Mouse (Mus musculus): ENCODE measurements around the gene Gm21887.
"Not testable (repeated sequence)": the region's sequence is repeated elsewhere in the genome, so short reads cannot be mapped to it uniquely, and the experiment has no call there.

Gene Gm21887

GRCm38 (mm10) chrX:169998559-169999219 lies 10.8 kb upstream of the Gm21887 start:
- not testable (repeated sequence) for DNase-seq

DNA sequence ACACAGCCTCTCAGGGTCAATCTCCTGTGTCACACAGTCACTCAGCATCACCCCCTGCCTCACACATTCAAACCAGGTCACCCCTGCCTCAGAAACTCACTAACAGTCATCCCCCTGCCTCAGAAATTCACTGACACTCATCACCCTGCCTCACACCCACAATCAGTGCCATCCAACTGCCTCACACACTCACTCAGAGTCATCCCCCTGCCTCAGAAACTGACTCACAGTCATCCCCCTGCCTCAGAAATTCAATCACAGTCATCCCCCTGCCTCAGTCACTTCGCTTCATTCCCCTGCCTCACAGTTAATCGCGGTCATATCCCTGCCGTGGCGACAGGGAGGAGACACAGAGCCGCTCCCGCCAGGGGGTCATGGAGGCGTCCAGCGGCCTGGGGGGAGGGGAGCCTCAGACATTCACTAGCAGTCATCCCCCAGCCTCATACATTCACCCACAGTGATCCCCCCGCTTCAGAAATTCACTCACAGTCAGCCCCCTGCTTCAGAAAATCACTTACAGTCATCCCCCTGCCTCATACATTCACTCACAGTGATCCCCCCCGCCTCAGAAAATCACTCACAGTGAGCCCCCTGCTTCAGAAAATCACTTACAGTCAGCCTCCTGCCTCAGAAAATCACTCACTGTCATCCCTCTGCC lies 10.1 kb upstream of the Gm21887 start:
- peak in 1 of 2 experiments; percentile 45 for DNase-seq

- not testable (repeated sequence) for DNase-seq
Observed at GRCm38 (mm10) chrX:169999912-170000641, 9.4 kb upstream of the Gm21887 start.

GRCm38 (mm10) chrX:170000642-170001387 lies 8.6 kb upstream of the Gm21887 start:
- not testable (repeated sequence) for DNase-seq

DNA sequence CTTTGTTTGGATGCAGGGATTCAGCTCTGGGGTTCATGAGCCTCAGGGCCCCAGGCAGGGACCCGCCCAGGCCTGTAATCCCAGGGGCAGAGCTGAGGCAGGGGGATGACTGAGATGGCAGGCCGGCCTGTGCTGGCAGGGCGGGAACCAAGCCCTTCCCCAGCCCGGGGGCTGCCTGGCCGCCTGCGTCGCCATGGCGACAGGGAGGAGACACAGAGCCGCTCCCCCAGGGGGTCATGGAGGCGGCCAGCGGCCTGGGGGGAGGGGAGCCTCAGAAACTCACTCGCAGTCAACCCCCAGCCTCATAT lies 8.1 kb upstream of the Gm21887 start:
- not testable (repeated sequence) for DNase-seq

- peak in 1 of 2 experiments; percentile 43 for DNase-seq
Observed at GRCm38 (mm10) chrX:170002510-170003197, 6.8 kb upstream of the Gm21887 start.

- peak in 1 of 2 experiments; percentile 2 for DNase-seq
Observed at GRCm38 (mm10) chrX:170003536-170003935, 5.9 kb upstream of the Gm21887 start.

DNA sequence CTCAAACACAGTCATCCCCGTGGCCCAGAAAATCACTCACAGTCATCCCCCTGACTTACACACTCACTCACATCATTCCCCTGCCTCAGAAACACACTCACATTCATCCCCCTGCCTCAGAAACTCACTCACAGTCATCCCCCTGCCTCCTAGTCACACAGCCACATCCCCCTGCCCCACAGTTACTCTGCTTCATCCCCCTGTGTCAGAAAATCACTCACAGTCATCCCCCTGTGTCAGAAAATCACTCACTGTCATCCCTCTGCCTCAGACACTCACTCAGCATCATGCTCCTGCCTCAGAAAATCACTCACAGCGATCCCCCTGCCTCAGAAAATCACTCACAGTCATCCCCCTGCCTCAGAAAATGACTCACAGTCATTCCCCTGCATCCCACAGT lies 5.2 kb upstream of the Gm21887 start:
- peak in 1 of 2 experiments; percentile 10 for DNase-seq

DNA sequence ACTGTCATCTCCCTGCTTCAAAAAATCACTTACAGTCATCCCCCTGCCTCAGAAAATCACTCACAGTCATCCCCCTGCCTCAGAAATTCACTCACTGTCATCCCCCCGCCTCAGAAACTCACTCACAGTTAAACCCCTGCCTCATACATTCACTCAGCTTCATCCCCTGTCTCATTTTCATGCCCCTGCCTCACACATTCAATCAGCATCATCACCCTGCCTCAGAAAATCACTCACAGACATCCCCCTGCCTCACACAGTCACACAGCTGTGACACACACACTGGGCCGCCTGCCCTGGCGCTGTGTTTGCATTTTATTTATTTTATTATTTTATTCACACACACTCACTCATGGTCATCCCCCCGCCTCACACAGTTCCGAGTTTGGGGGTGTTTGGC lies 4.7 kb upstream of the Gm21887 start:
- DNase-seq: peak in 1 of 2 experiments; percentile 8

GRCm38 (mm10) chrX:170005194-170005593 lies 4.3 kb upstream of the Gm21887 start:
- peak in 1 of 2 experiments; percentile 44 for DNase-seq

- not testable (repeated sequence) for DNase-seq
Observed at GRCm38 (mm10) chrX:170005695-170006297, 3.7 kb upstream of the Gm21887 start.

DNA sequence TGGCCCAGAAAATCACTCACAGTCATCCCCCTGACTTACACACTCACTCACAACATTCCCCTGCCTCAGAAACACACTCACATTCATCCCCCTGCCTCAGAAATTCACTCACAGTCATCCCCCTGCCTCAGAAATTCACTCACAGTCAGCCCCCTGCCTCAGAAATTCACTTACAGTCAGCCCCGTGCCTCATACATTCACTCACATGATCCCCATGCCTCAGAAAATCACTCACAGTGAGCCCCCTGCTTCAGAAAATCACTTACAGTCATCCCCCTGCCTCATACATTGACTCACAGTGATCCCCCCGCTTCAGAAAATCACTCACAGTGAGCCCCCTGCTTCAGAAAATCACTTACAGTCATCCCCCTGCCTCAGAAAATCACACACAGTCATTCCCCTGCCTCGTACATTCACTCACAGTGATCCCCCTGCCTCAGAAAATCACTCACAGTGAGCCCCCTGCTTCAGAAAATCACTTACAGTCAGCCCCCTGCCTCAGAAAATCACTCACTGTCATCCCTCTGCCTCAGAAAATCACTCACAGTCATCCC lies 2.7 kb upstream of the Gm21887 start:
- peak in 1 of 2 experiments; percentile 10 for DNase-seq

DNA sequence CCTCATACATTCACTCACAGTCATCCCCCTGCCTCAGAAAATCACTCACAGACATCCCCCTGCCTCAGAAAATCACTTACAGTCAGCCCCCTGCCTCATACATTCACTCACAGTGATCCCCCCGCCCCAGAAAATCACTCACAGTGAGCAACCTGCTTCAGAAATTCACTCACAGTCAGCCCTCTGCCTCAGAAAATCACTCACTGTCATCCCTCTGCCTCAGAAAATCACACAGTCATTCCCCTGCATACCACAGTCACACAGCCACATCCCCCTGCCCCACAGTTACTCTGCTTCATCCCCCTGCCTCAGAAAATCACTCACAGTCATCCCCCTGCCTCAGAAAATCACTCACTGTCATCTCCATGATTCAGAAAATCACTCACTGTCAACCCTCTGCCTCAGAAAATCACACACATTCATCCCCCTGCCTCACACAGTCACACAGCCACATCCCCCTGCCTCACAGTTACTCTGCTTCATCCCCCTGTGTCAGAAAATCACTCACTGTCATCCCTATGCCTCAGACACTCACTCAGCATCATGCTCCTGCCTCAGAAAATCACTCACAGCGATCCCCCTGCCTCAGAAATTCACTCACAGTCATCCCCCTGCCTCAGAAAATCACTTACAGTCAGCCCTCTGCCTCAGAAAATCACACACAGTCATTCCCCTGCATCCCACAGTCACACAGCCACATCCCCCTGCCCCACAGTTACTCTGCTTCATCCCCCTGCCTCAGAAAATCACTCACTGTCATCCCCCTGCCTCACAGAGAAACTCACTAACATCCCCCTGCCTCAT lies 1.9 kb upstream of the Gm21887 start:
- peak in 1 of 2 experiments; percentile 9 for DNase-seq

- DNase-seq: peak in 1 of 2 experiments; percentile 3
Observed at GRCm38 (mm10) chrX:170008179-170008467, 1.3 kb upstream of the Gm21887 start.

DNA sequence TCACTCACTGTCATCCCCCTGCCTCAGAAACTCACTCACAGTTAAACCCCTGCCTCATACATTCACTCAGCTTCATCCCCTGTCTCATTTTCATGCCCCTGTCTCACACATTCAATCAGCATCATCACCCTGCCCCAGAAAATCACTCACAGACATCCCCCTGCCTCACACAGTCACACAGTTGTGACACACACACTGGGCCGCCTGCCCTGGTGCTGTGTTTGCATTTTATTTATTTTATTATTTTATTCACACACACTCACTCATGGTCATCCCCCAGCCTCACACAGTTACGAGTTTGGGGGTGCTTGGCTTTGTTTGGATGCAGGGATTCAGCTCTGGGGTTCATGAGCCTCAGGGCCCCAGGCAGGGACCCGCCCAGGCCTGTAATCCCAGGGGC lies 875 bp upstream of the Gm21887 start:
- peak in 1 of 2 experiments; percentile 59 for DNase-seq

GRCm38 (mm10) chrX:170009801-170010221 lies 352 bp downstream of the Gm21887 start:
- DNase-seq: peak; percentile 99 to 100

DNA sequence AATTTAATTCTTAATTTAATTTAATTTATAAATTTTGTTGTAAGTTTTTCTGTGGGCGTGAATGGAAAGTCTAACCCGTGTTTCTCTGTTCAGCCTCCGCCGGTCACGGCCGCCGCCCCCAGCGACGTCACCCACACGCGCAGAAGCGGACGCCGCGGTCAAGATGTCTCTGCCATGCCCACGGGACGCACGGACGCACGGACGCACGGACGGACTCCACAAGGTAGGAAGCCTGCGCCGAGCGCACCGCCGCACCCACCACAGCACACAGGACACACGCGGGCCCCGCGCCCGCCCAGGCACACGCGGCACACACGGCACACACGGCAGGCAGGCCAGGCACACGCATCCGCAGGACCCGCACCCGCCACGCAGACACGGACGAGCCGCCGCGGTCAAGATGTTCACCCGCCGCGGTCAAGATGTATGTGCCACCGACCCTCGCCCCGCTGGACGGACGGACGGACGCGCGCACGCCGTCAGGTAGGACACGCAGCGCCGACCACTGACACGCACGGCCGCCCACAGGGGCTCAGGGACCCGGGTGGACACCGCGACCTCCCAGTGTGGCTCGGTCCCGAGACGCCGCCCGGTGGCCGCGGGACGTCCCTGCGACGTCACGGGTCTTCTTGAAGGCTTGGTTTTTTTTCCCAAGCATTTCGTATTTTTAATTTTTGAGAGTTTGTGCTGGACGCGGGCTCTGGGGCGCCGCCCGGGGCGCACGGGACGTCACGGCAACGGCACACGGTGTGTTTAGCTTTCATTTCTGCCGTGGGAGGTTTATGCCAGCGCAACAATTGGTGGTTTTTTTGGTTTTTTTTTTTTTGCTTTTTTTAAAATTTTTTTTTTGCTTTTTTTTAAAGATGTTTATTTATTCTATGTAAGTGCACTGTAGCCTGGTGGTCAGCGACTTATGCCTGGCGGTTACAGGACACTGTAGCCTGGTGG lies 1.4 kb downstream of the Gm21887 start:
- peak; percentile 78 to 84 for DNase-seq

DNA sequence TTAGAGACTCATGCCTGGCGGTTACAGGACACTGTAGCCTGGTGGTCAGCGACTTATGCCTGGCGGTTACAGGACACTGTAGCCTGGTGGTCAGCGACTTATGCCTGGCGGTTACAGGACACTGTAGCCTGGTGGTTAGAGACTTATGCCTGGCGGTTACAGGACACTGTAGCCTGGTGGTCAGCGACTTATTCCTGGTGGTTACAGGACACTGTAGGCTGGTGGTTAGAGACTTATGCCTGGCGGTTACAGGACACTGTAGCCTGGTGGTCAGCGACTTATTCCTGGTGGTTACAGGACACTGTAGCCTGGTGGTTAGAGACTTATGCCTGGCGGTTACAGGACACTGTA lies 2.0 kb downstream of the Gm21887 start:
- DNase-seq: not testable (repeated sequence)

DNA sequence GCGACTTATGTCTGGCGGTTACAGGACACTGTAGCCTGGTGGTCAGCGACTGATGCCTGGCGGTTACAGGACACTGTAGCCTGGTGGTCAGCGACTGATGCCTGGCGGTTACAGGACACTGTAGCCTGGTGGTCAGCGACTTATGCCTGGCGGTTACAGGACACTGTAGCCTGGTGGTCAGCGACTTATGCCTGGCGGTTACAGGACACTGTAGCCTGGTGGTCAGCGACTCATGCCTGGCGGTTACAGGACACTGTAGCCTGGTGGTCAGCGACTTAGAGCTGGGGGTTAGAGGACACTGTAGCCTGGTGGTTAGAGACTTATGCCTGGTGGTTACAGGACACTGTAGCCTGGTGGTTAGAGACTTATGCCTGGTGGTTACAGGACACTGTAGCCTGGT lies 4.0 kb downstream of the Gm21887 start:
- DNase-seq: peak in 1 of 2 experiments; percentile 3

- DNase-seq: peak in 1 of 2 experiments; percentile 4
Observed at GRCm38 (mm10) chrX:170014038-170014437, 4.6 kb downstream of the Gm21887 start.

Data from cerebellum, postnatal 14 days (tissue).